Mouse (Mus musculus) heart, postnatal 36 days (tissue): ENCODE data around the gene Pebp1. TPM values are rescaled to one million over a fixed set of nuclear protein-coding genes. Genes with fewer than 3 reads are reported as not detected.
A peak's percentile ranks its signal among the peaks of the same experiment; 100 is the strongest.

Experiments used
- DNase-seq, 2 experiments: peaks; one replicate each; pipeline ENCODE4 v3.0.0; 2021 to 2022
- intact Hi-C: fragments of 180-260 bp; cut with DNase I; formaldehyde crosslinking; loops from one replicate; pipeline ENCODE4 v1.15.1; 2025
- total RNA-seq, 2 experiments: library from RNA; stranded (reverse); gene quantifications; 2 replicates each; pipeline ENCODE4 v1.2.3; 2021

The Pebp1 gene
- total RNA-seq, 2 experiments from 2014 or later, result 412 to 473 TPM

GRCm38 (mm10) chr5:117290081-117290480 lies 2.7 kb upstream of the Pebp1 start:
- no peak for DNase-seq
- intact Hi-C loops, result no loop called here

- no peak for DNase-seq
- intact Hi-C loops, result loop anchor here (5.0 kb wide), 1 partner anchor 172 kb away; the partner anchor contains the start of gene Suds3
Observed at GRCm38 (mm10) chr5:117289646-117290045, 2.2 kb upstream of the Pebp1 start.

GRCm38 (mm10) chr5:117286286-117286685 lies 1.1 kb downstream of the Pebp1 start:
- intact Hi-C loops, result loop anchor here (5.0 kb wide), 1 partner anchor 169 kb away; the partner anchor contains the start of gene Suds3
- no peak for DNase-seq

- no peak for DNase-seq
- intact Hi-C loops, result loop anchor here (5.0 kb wide), 1 partner anchor 168 kb away; the partner anchor contains the start of gene Suds3
Observed at GRCm38 (mm10) chr5:117285266-117285665, 2.2 kb downstream of the Pebp1 start.

GRCm38 (mm10) chr5:117284682-117285081 lies 2.7 kb downstream of the Pebp1 start:
- intact Hi-C loops, result loop anchor here (5.0 kb wide), 1 partner anchor 167 kb away; the partner anchor contains the start of gene Suds3
- DNase-seq, result no peak

GRCm38 (mm10) chr5:117284029-117284428 lies 3.4 kb downstream of the Pebp1 start:
- no peak for DNase-seq
- intact Hi-C loops, result no loop called here

- no peak for DNase-seq
- intact Hi-C loops, result no loop called here
Observed at GRCm38 (mm10) chr5:117282360-117282759, 5.1 kb downstream of the Pebp1 start.

- intact Hi-C loops, result no loop called here
Observed at GRCm38 (mm10) chr5:117281536-117281935, 5.9 kb downstream of the Pebp1 start.

GRCm38 (mm10) chr5:117279669-117280050 lies 7.8 kb downstream of the Pebp1 start:
- DNase-seq, result no peak
- intact Hi-C loops, result no loop called here

More at GRCm38 (mm10) chr5:117281536-117281935, 5.9 kb downstream of the Pebp1 start:
- DNase-seq, result no peak

- peak in 1 of 2 experiments; percentile 18 for DNase-seq
Observed at GRCm38 (mm10) chr5:117278809-117279668, 8.4 kb downstream of the Pebp1 start.

GRCm38 (mm10) chr5:117277784-117278183 lies 9.6 kb downstream of the Pebp1 start:
- DNase-seq, result no peak
- intact Hi-C loops, result no loop called here

More at GRCm38 (mm10) chr5:117278809-117279668, 8.4 kb downstream of the Pebp1 start:
- intact Hi-C loops, result no loop called here

GRCm38 (mm10) chr5:117274817-117275216 lies 12.6 kb downstream of the Pebp1 start:
- no peak for DNase-seq
- intact Hi-C loops, result no loop called here

GRCm38 (mm10) chr5:117271945-117272344 lies 15.5 kb downstream of the Pebp1 start:
- intact Hi-C loops, result no loop called here
- DNase-seq, result no peak

- intact Hi-C loops, result no loop called here
Observed at GRCm38 (mm10) chr5:117269395-117269794, 18.0 kb downstream of the Pebp1 start.

GRCm38 (mm10) chr5:117268749-117269148 lies 18.7 kb downstream of the Pebp1 start:
- DNase-seq, result no peak
- intact Hi-C loops, result no loop called here

More at GRCm38 (mm10) chr5:117269395-117269794, 18.0 kb downstream of the Pebp1 start:
- DNase-seq, result no peak

- DNase-seq, result no peak
- intact Hi-C loops, result no loop called here
Observed at GRCm38 (mm10) chr5:117267913-117268312, 19.5 kb downstream of the Pebp1 start.

GRCm38 (mm10) chr5:117264701-117265100 lies 22.7 kb downstream of the Pebp1 start:
- no peak for DNase-seq
- intact Hi-C loops, result no loop called here

GRCm38 (mm10) chr5:117263566-117263965 lies 23.9 kb downstream of the Pebp1 start:
- DNase-seq, result no peak
- intact Hi-C loops, result no loop called here

- DNase-seq, result no peak
- intact Hi-C loops, result no loop called here
Observed at GRCm38 (mm10) chr5:117258276-117258675, 29.1 kb downstream of the Pebp1 start.

- intact Hi-C loops, result no loop called here
- no peak for DNase-seq
Observed at GRCm38 (mm10) chr5:117251763-117252162, 35.7 kb downstream of the Pebp1 start.

GRCm38 (mm10) chr5:117250796-117251195 lies 36.6 kb downstream of the Pebp1 start:
- no peak for DNase-seq
- intact Hi-C loops, result no loop called here

- intact Hi-C loops, result no loop called here
- no peak for DNase-seq
Observed at GRCm38 (mm10) chr5:117248351-117248750, 39.1 kb downstream of the Pebp1 start.
